Mouse (Mus musculus): ENCODE results near the gene Ankrd17.
"Not testable (repeated sequence)": the region's sequence is repeated elsewhere in the genome, so short reads cannot be mapped to it uniquely, and the experiment has no call there.

Gene Ankrd17

DNA sequence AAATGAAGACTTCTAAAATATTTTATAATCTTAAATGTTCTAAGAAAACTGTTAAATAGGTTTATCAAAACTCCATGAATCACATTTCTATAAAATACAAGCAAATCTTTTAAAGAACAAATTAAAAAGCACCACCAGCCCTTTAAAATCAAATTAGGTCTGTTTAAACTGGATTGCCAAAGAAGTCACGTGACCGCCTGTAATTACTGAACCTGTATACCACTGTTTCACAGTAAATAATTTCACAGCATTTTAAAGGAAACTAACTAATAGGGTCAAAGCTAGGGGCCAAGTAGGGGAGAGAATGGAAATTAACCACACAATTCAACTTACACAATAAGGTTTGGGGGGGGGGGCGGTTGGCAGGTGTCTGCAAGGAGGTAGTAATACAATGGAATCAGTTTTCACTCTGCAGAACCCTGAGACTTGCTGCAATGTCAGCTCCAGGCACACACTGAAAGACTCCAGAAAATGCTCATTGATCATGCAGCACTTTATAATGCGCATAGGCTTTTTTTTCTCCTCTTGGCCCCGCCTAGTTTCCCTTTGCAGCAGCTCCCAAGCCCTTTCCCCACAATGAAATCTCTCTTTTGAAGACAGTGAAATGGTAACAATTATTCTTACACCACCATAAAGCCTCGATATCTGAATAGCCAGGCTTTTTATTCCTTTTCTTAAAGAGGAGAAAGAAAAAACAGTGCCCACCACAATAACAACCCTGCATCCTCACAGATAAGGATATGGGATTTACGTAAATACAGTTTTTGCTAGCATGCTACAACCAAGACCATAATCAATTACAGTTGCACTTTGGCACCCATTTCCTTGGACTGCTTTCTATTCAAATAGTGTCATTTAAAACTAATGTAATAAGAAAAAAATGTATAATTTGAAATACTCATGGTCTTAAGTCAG is 27.9 kb downstream of the Ankrd17 start:
- DNase-seq (ENCODE audit: low spot score in 2 of 2) = no peak

GRCm38 (mm10) chr5:90332478-90332877 is 33.9 kb downstream of the Ankrd17 start:
- no peak for DNase-seq (ENCODE audit: low spot score in 2 of 2)

DNA sequence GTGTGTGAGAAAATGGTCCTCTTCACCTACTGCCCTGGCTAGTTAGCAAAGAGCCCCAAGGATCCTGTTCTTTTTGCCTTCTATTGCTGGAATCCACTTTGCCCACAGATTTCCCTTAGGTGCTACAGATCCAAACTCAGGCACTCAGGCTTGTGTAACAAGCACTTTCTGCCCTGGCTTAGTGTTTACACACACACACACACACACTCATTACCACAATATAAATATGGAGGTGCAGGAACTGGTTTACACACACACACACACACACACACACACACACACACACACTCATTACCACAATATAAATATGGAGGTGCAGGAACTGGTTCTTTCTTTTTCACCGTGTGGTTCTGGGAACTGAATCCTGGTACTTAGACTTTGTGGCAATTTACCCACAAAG is 35.3 kb downstream of the Ankrd17 start:
- DNase-seq (ENCODE audit: low spot score in 2 of 2) = no peak

GRCm38 (mm10) chr5:90298396-90298795 is 68.0 kb downstream of the Ankrd17 start:
- no peak for DNase-seq (ENCODE audit: low spot score in 2 of 2)

GRCm38 (mm10) chr5:90289887-90290286 is 76.5 kb downstream of the Ankrd17 start:
- no peak for DNase-seq (ENCODE audit: low spot score in 2 of 2)

GRCm38 (mm10) chr5:90286559-90286958 is 79.8 kb downstream of the Ankrd17 start:
- peak; percentile 18 to 30 for DNase-seq (ENCODE audit: low spot score in 2 of 2)

- DNase-seq (ENCODE audit: low spot score in 2 of 2) = no peak
Measured at GRCm38 (mm10) chr5:90280061-90280460, 86.3 kb downstream of the Ankrd17 start.

DNA sequence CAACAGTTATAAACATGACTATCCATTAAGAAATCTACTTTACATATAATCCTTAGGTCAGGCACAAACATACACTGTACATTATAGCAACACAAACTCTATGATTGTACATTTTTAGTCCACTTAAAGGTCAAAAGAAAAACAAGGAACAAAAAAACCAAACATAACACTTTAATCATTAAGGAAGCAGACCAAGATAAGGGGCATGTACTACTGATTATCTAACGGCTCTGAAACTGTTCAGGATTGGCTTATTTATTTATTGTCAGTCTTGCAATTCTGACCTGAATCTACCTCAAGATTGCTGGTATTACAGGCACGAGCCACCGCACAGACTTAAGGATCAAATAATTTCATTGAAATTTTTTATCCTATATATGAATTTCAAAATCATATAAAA is 87.0 kb downstream of the Ankrd17 start:
- DNase-seq (ENCODE audit: low spot score in 2 of 2) = no peak

DNA sequence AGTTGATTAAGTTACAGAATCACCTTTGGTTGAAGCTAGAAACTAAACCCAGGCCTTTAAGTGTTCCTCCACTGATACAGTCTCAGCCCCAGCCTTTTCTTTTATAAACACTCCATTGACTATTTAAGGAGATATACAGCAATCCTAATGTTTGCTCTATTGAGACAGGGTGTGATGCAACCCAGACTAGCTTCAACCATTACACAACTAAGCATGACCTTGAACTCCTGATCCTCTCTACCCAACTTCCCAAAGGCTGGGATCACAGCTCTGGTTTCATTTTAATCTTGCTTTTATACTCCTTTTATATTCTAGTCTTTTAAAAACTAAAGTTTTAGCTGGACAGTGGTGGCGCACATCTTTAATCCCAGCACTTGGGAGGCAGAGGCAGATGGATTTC is 88.9 kb downstream of the Ankrd17 start:
- no peak for DNase-seq (ENCODE audit: low spot score in 2 of 2)

GRCm38 (mm10) chr5:90274806-90275205 is 91.6 kb downstream of the Ankrd17 start:
- no peak for DNase-seq (ENCODE audit: low spot score in 2 of 2)

- not testable (repeated sequence) for DNase-seq (ENCODE audit: low spot score in 2 of 2)
Measured at GRCm38 (mm10) chr5:90262230-90262629, 104.1 kb downstream of the Ankrd17 start.

DNA sequence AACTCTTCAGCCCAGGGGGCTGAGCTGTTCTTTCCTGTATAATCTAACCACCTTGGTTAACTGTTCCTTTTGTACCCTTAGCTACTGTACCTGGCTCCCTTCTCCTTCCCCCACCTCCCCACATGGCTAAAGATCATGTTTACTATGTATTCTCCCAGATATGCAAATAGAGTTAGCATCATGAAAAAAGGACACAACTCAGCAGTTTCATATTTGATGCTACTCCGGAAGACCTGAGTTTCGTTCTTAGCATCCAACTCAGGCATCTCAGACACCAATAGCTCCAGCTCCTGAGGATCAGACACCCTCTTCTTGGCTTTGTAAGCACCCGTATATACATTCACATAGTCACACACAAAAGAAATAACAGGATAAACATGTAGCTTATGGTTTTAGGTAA is 109.4 kb downstream of the Ankrd17 start:
- DNase-seq (ENCODE audit: low spot score in 2 of 2) = no peak

GRCm38 (mm10) chr5:90247503-90247902 is 118.9 kb downstream of the Ankrd17 start:
- no peak for DNase-seq (ENCODE audit: low spot score in 2 of 2)

DNA sequence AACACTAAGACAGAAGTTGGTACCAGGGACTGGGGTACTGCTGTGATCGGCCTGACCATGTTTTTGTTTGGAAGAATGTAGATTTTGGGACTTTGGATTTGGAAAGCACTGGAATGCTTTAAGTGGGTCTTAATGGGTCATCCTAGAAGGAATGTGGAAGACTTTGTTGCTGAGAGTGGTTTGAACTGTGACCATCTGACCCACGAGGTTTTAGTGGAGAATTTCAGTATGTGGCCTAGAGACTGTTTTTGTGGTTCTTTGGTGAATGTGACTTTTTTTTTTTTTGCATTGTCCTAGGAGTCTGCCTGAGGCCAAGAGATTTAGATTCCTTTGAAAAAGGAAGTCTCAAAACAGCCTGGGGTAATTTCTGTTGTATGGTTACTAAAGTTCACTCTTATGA is 119.4 kb downstream of the Ankrd17 start:
- DNase-seq (ENCODE audit: low spot score in 2 of 2) = no peak

DNA sequence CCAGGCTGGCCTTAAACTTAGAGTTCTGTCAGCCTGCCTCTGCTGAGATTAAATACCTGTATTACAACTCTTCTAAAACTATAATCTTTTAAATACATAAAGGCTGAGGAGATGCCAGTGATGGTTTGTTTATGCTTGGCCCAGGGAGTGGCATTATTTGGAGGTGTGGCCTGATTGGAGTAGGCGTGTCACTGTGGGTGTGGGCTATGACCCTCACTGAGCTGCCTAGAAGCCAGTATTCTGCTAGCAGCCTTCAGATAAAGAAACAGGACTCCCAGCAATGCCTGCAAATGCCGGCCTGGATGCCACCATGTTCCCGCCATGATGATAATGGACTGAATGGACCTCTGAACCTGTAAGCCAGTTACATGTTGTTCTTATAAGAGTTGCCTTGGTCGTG is 119.8 kb downstream of the Ankrd17 start:
- DNase-seq (ENCODE audit: low spot score in 2 of 2) = no peak

GRCm38 (mm10) chr5:90245416-90245815 is 121.0 kb downstream of the Ankrd17 start:
- no peak for DNase-seq (ENCODE audit: low spot score in 2 of 2)

- no peak for DNase-seq (ENCODE audit: low spot score in 2 of 2)
Measured at GRCm38 (mm10) chr5:90235217-90235616, 131.2 kb downstream of the Ankrd17 start.

GRCm38 (mm10) chr5:90233305-90233704 is 133.1 kb downstream of the Ankrd17 start:
- no peak for DNase-seq (ENCODE audit: low spot score in 2 of 2)

DNA sequence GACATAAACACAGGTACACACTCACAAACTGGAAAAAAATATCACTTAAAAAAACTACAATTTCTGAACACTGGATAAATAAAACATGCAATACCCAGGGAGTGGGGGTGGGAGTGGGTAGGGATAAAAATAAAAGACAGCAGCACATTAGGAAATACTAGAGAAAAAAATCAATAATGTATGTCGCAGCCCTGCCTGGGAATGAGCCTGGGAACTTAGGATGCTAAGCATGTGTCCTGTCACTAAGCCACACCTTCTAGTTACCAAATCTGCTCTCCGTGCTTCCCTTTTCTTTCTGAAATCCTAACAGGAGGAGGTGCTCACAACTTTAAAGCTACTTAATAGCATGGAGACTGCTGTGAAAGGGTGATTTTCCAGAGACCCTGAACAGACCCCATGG is 136.6 kb downstream of the Ankrd17 start:
- no peak for DNase-seq (ENCODE audit: low spot score in 2 of 2)

DNA sequence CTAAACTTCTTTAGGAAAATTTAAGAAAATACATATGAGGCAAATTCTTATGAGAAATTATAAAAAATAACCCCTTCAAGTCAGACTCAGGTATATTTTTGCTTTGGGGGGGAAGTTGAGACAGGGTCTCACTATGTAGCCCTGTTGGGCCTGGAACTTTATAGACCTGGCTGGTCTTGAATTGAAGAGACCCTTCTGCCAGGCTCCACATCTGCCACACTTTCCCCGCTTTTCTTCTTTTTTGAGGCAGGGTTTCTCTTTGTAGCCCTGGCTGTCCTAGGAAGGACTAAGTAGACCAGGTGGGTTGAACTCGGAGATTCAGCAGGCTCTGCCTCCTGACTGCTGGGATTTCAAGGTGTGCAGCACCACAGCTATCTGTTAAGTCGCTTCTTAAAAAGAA is 139.7 kb downstream of the Ankrd17 start:
- DNase-seq (ENCODE audit: low spot score in 2 of 2) = no peak

DNA sequence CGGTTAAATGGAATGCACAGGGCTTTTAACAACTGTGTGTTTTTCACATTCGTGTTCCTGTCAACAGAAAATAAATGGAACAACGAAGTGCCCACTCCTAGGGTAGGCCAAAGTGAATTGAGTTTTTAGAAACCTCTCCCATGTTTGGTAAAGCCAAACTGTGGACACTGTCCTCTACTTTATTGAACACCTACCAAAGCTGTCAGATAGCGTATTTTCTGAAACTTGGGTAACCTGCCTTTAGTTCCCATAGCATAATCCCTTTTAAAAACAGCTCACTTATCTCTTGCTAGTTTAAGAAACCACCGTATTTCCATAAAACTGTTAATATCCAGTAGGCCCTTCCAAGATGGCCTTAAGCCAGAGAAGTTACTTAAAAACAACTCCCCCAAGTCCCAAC is 141.6 kb downstream of the Ankrd17 start:
- no peak for DNase-seq (ENCODE audit: low spot score in 2 of 2)

DNA sequence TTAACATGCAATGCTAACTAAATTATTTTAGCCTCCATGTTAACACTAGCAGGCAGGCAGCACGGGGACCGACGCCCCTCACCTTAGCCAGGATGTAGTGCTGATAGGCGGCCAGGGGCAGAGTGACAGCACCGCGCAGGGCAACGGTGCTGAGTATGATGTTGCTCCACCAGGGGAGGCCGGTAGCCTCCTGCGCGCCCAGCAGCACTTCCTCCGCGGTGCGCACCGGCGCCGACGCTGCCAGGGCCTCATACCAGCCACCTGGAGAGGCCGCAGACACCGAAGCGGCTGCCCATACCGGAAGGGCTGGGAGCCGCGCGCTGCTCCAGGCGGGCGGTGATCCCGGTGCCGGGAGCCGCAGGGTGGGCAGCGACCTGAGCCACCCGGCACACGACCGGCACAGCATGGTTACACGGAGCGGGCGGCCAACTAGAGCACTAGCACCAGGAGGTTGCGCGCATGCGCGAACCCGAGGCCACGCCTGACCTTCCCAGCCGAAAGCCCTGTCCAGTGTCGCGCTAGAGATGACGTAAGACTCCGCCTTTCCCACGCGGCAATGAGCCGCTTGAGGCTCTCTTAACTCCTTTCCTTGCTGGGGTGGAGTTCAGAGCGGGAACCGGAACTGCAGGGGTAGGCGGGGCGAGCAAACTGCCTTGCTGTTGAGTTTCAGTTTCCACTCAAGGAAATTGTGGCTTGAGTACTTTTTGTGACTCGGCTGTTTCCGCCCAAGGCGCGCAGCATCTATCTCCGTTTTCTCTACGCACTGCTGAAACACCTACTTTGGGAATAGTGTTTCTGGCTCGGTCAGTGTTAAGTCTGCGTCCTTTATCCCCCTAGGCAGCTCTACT is 142.6 kb downstream of the Ankrd17 start, which contains the start of gene Cox18:
Gene Cox18, minus strand, starts transcription at position 468 of the 848 bp plus-strand sequence.
- peak; percentile 99 to 100 for DNase-seq (ENCODE audit: low spot score in 2 of 2)

GRCm38 (mm10) chr5:90222937-90223336 is 143.4 kb downstream of the Ankrd17 start:
- no peak for DNase-seq (ENCODE audit: low spot score in 2 of 2)

Measured in spleen, postnatal 36 days (tissue).